Mouse (Mus musculus) cerebellum, adult 2 months (tissue): ENCODE results near the gene Smim1. TPM values are rescaled to one million over a fixed set of nuclear protein-coding genes. Genes with fewer than 3 reads are reported as not detected.
A peak's percentile ranks its signal among the peaks of the same experiment; 100 is the strongest.

Experiments used
- DNase-seq, 2 experiments: peaks; one replicate each; pipeline ENCODE4 v3.0.0; 2021
- H3K27ac ChIP-seq: fragments of 200-500 bp; 2 replicates; pipeline ENCODE4 v1.5.1; 2012; ENCODE audit warnings: low read length, control low read depth, inconsistent platforms; ENCODE audit not compliant: insufficient read depth
- H3K27me3 ChIP-seq: fragments of 200-500 bp; 2 replicates; pipeline ENCODE4 v1.6.1; 2012; ENCODE audit warnings: inconsistent platforms, mild to moderate bottlenecking, low read length, moderate library complexity; ENCODE audit not compliant: control insufficient read depth, insufficient read depth
- H3K4me1 ChIP-seq: fragments of 200-500 bp; 2 replicates; pipeline ENCODE4 v1.6.1; 2011; ENCODE audit warnings: low read length; ENCODE audit not compliant: control insufficient read depth, insufficient read depth
- H3K4me3 ChIP-seq: fragments of 200-500 bp; replicated peaks from 2 replicates; pipeline ENCODE3; 2011; ENCODE audit warnings: mild to moderate bottlenecking, low read depth, low read length, control low read depth; ENCODE audit not compliant: insufficient read depth
- CTCF ChIP-seq: fragments of 200-500 bp; IDR thresholded peaks from 2 replicates; pipeline ENCODE4 v1.5.1; 2011; ENCODE audit warnings: low read depth, mild to moderate bottlenecking, control low read depth, low read length, moderate library complexity, borderline replicate concordance; ENCODE audit not compliant: insufficient read depth
- POLR2A ChIP-seq: fragments of 200-500 bp; IDR thresholded peaks from 2 replicates; pipeline ENCODE4 v1.6.1; 2011; ENCODE audit warnings: low read length, control low read depth, borderline replicate concordance; ENCODE audit not compliant: insufficient read depth
- WGBS: fragments of 180-500 bp; shearing (Covaris S2); methylation state at CpG from one replicate; pipeline ENCODE4 v1.1.7; 2018; 5-methylcytosine and 5-hydroxymethylcytosine counted together
- polyA plus RNA-seq: library from polyadenylated mRNA; depleted of rRNA; stranded (reverse); fragments of >200 nt; gene quantifications from 2 replicates; pipeline ENCODE4 v1.2.3, GENCODE M21; 2012

Smim1 gene
- polyA plus RNA-seq, 1 experiment = 39.6 TPM

- Histone ChIP-seq H3K27me3 (no peaks in the 10 kb centered on the region), H3K27ac (no peak overlapping the region), H3K4me3 (no peak overlapping the region), H3K4me1 (peaks cover 24% of the 10 kb centered on the region)
- 43% methylated on average over 11 of the region's 11 CpGs for WGBS
- TF ChIP-seq CTCF (no peak), POLR2A (no peak)
- peak in 1 of 2 experiments; percentile 32 for DNase-seq
Measured at GRCm38 (mm10) chr4:154015476-154015875, 10.6 kb downstream of the Smim1 start.

GRCm38 (mm10) chr4:154012132-154012882 lies 13.7 kb downstream of the Smim1 start:
- Histone ChIP-seq H3K27me3 (no peaks in the 10 kb centered on the region), H3K4me3 (peak overlapping the region; percentile 60), H3K4me1 (peaks cover 24% of the 10 kb centered on the region), H3K27ac (no peak overlapping the region)
- no peak for TF ChIP-seq CTCF
- no peak for TF ChIP-seq POLR2A
- WGBS = under 1% methylated on average over 52 of the region's 55 CpGs
- no peak for DNase-seq

- DNase-seq = peak; percentile 88 to 91
- H3K4me3 ChIP-seq = peak within 1 kb of the TSS; percentile 60
- H3K27me3 ChIP-seq = no peaks in the 10 kb centered on the region
- peak within 1 kb of the TSS; percentile 5 for H3K27ac ChIP-seq
- peaks cover 24% of the 10 kb centered on the region for H3K4me1 ChIP-seq
- 2% methylated on average over 56 of the region's 59 CpGs for WGBS
- no peak for TF ChIP-seq CTCF
- peak; percentile 76 for TF ChIP-seq POLR2A
Measured at GRCm38 (mm10) chr4:154011646-154012089, 14.4 kb downstream of the Smim1 start, which contains the start of gene Lrrc47. Gene Lrrc47, plus strand, starts transcription at chr4:154011731.

GRCm38 (mm10) chr4:154010907-154011645 lies 15.0 kb downstream of the Smim1 start:
- Histone ChIP-seq H3K4me1 (peaks cover 24% of the 10 kb centered on the region), H3K27me3 (no peaks in the 10 kb centered on the region), H3K4me3 (peak overlapping the region; percentile 60), H3K27ac (peak overlapping the region; percentile 5)
- 26% methylated on average over 13 of the region's 13 CpGs for WGBS
- DNase-seq = no peak
- TF ChIP-seq CTCF = no peak
- no peak for TF ChIP-seq POLR2A

- no peaks in the 10 kb centered on the region for H3K27me3 ChIP-seq
- peaks cover 1% of the 10 kb centered on the region for H3K4me1 ChIP-seq
- no peak overlapping the region for H3K27ac ChIP-seq
- WGBS = 70% methylated on average over 4 of the region's 4 CpGs
- DNase-seq = no peak
- no peak overlapping the region for H3K4me3 ChIP-seq
- TF ChIP-seq POLR2A (no peak), CTCF (no peak)
Measured at GRCm38 (mm10) chr4:154007759-154008158, 18.3 kb downstream of the Smim1 start.

- H3K4me3 ChIP-seq = no peak overlapping the region
Measured at GRCm38 (mm10) chr4:154006264-154006663, 19.8 kb downstream of the Smim1 start.

GRCm38 (mm10) chr4:154005488-154005887 lies 20.5 kb downstream of the Smim1 start:
- H3K27me3 ChIP-seq = no peaks in the 10 kb centered on the region
- H3K27ac ChIP-seq = no peak overlapping the region
- no peak overlapping the region for H3K4me3 ChIP-seq
- TF ChIP-seq POLR2A = no peak
- no peak for TF ChIP-seq CTCF
- no peak for DNase-seq
- H3K4me1 ChIP-seq = no peaks in the 10 kb centered on the region
- WGBS = 35% methylated on average over 5 of the region's 5 CpGs

More at GRCm38 (mm10) chr4:154006264-154006663, 19.8 kb downstream of the Smim1 start:
- WGBS = 89% methylated on average over 6 of the region's 6 CpGs
- Histone ChIP-seq H3K27ac (no peak overlapping the region), H3K4me1 (no peaks in the 10 kb centered on the region), H3K27me3 (no peaks in the 10 kb centered on the region)
- TF ChIP-seq CTCF (no peak), POLR2A (no peak)
- no peak for DNase-seq

- Histone ChIP-seq H3K27me3 (no peaks in the 10 kb centered on the region), H3K27ac (no peak overlapping the region), H3K4me1 (0 out of 2 replicates have a peak, but pooled peaks cover 4% of the 10 kb centered on the region), H3K4me3 (no peak overlapping the region)
- no peak for DNase-seq
- 95% methylated on average over 8 of the region's 8 CpGs for WGBS
- TF ChIP-seq CTCF (no peak), POLR2A (no peak)
Measured at GRCm38 (mm10) chr4:153993505-153993904, 32.5 kb downstream of the Smim1 start.
